Mouse (Mus musculus) megakaryocyte, embryonic 14.5 days (primary cell): Measurements from ENCODE around the gene Gemin5.

Experiments used
- FLI1 ChIP-seq: IDR thresholded peaks from 2 replicates; pipeline ENCODE4 v1.6.1; 2012; ENCODE audit warnings: low read length, inconsistent platforms, mixed read lengths
- GATA1 ChIP-seq: IDR thresholded peaks from 3 replicates; pipeline ENCODE4 v1.6.1; 2012; ENCODE audit warnings: mixed read lengths, low read length, inconsistent platforms, borderline replicate concordance

DNA sequence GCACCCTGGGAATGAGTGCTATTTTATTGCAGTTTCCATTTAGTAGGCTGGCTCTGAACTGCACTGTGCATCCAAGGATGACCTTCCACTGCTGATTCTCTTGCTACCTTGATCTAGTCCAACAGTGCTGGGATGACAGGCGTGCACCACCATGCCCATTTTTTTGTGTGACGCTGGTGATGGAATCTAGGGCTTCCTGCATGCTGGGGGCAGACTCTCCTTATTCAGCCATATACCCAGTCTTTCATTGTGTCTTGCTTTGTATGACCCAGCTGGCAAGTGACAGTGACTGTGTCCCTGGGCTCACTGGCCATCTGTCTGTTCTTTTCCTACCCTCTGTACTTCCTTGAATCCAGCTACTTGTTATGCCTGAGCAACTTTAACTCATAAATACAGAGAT lies 44.6 kb downstream of the Gemin5 start:
- no peak for TF ChIP-seq GATA1
- TF ChIP-seq FLI1: no peak
